Mouse (Mus musculus): Measurements from ENCODE around the gene Maml2. TPM values are rescaled to one million over a fixed set of nuclear protein-coding genes. Genes with fewer than 3 reads are reported as not detected.

The Maml2 gene
- polyA plus RNA-seq, 1 experiment: 1.5 TPM

DNA sequence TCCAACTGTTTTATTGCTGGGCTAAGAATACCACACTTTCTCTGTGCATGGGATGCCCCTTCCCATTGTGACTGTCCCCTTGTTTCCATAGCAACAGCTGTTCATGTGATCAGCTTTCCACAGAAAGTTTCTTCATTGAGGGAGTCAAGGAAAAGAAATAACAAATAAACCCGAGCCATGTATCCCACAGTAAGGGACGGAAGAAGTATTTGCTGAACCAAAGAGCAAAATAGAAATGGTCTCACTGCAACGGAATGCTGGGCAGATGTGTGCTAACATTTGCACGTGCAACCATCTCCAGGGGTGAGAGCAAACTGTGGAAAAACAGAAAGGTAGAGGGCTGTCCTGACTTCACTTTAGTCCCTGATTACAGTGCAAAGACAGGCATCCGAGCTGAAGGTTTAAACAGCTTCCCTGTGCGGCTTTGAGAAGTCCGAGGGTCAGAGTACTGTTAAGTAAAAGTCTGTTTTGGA is 156.9 kb downstream of the Maml2 start:
- TF ChIP-seq MYOD1 (IDR thresholded peaks at IDR 0.05; ENCODE audit: control insufficient read depth, insufficient read length, low read depth) (no peak), CTCF (IDR thresholded peaks at IDR 0.05; ENCODE audit: control insufficient read depth, insufficient read depth, insufficient read length) (no peak), FOSL1 (IDR thresholded peaks at IDR 0.05; ENCODE audit: insufficient read depth, low read length, poor library complexity, severe bottlenecking) (no peak), MAX (IDR thresholded peaks at IDR 0.05) (no peak), USF1 (IDR thresholded peaks at IDR 0.05; ENCODE audit: low read depth) (no peak), MYOG (IDR thresholded peaks at IDR 0.05; ENCODE audit: control insufficient read depth, extremely low read depth, insufficient read length) (no peak), CEBPB (IDR thresholded peaks at IDR 0.05; ENCODE audit: low read depth) (no peak)
- H3ac ChIP-seq (ENCODE audit: control insufficient read depth, insufficient read length, low read depth): no peak overlapping the region
- H3K27me3 ChIP-seq (ENCODE audit: control insufficient read depth, insufficient read depth, insufficient read length): no peaks in the 10 kb centered on the region
- no peaks in the 10 kb centered on the region for H3K79me3 ChIP-seq (ENCODE audit: low read depth)
- H3K36me3 ChIP-seq (ENCODE audit: control insufficient read depth, insufficient read depth): no peaks in the 10 kb centered on the region
- H3K4me3 ChIP-seq (ENCODE audit: insufficient read depth, poor library complexity, severe bottlenecking): no peak overlapping the region
- H3K79me2 ChIP-seq (ENCODE audit: control insufficient read depth, insufficient read depth): no peaks in the 10 kb centered on the region

DNA sequence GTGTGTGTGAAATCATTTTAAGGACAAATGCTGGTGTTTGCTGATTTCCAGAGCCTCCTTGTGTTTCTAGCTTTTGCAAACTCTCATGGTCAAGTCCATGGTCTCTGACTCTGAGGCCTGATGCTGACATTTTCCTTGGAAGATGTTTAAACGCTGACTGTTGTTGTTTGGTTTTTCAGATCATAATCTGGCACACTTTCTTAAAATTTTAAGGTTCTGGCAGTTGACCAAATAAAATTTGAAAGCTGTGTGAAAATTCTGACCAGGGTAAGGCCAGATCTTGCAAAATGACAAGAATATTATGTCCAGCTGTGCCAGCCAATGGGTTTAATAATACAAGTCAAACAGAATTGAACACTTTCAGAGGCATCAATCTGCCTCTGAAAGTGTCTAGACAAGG is 157.5 kb downstream of the Maml2 start:
- TF ChIP-seq CEBPB (IDR thresholded peaks at IDR 0.05; ENCODE audit: low read depth): no peak
- TF ChIP-seq MYOG (IDR thresholded peaks at IDR 0.05; ENCODE audit: control insufficient read depth, extremely low read depth, insufficient read length): no peak
- no peak for TF ChIP-seq FOSL1 (IDR thresholded peaks at IDR 0.05; ENCODE audit: insufficient read depth, low read length, poor library complexity, severe bottlenecking)
- TF ChIP-seq MAX (IDR thresholded peaks at IDR 0.05): no peak
- Histone ChIP-seq H3ac (ENCODE audit: control insufficient read depth, insufficient read length, low read depth) (no peak overlapping the region), H3K27me3 (ENCODE audit: control insufficient read depth, insufficient read depth, insufficient read length) (no peaks in the 10 kb centered on the region), H3K4me3 (ENCODE audit: insufficient read depth, poor library complexity, severe bottlenecking) (no peak overlapping the region), H3K36me3 (ENCODE audit: control insufficient read depth, insufficient read depth) (no peaks in the 10 kb centered on the region), H3K79me2 (ENCODE audit: control insufficient read depth, insufficient read depth) (no peaks in the 10 kb centered on the region), H3K79me3 (ENCODE audit: low read depth) (no peaks in the 10 kb centered on the region)

GRCm38 (mm10) chr9:13457774-13458173 is 160.0 kb downstream of the Maml2 start:
- Histone ChIP-seq H3K27me3 (ENCODE audit: control insufficient read depth, insufficient read depth, insufficient read length) (no peaks in the 10 kb centered on the region), H3K79me2 (ENCODE audit: control insufficient read depth, insufficient read depth) (no peaks in the 10 kb centered on the region), H3K36me3 (ENCODE audit: control insufficient read depth, insufficient read depth) (no peaks in the 10 kb centered on the region), H3K4me3 (ENCODE audit: insufficient read depth, poor library complexity, severe bottlenecking) (no peak overlapping the region), H3ac (ENCODE audit: control insufficient read depth, insufficient read length, low read depth) (no peak overlapping the region), H3K79me3 (ENCODE audit: low read depth) (no peaks in the 10 kb centered on the region)
- TF ChIP-seq MYOD1 (IDR thresholded peaks at IDR 0.05; ENCODE audit: control insufficient read depth, insufficient read length, low read depth) (no peak), MYOG (IDR thresholded peaks at IDR 0.05; ENCODE audit: control insufficient read depth, extremely low read depth, insufficient read length) (no peak), CTCF (IDR thresholded peaks at IDR 0.05; ENCODE audit: control insufficient read depth, insufficient read depth, insufficient read length) (no peak), FOSL1 (IDR thresholded peaks at IDR 0.05; ENCODE audit: insufficient read depth, low read length, poor library complexity, severe bottlenecking) (no peak)

DNA sequence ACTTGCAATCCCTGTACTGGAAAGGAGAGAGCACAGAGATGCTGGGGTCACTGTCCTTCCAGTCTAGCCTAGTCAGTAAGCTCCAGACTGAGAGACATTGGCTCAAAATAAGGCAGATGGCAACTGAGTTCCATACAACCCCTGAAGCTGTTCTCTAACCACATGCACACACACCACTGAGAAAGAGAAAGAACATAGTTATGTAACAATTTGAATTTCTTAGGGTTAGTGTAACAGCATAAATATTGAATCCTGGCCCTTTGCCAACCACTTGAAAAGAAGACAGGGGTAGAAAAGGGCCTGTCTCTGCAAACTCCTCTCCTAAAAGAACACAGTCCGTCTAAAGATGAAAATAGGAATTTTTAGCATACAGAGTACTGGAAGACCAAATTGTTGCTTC is 161.6 kb downstream of the Maml2 start:
- no peak overlapping the region for H3K4me3 ChIP-seq (ENCODE audit: insufficient read depth, poor library complexity, severe bottlenecking)
- H3ac ChIP-seq (ENCODE audit: control insufficient read depth, insufficient read length, low read depth): no peak overlapping the region
- no peaks in the 10 kb centered on the region for H3K36me3 ChIP-seq (ENCODE audit: control insufficient read depth, insufficient read depth)
- no peaks in the 10 kb centered on the region for H3K79me3 ChIP-seq (ENCODE audit: low read depth)
- no peak for TF ChIP-seq MYOD1 (IDR thresholded peaks at IDR 0.05; ENCODE audit: control insufficient read depth, insufficient read length, low read depth)
- no peaks in the 10 kb centered on the region for H3K27me3 ChIP-seq (ENCODE audit: control insufficient read depth, insufficient read depth, insufficient read length)
- H3K79me2 ChIP-seq (ENCODE audit: control insufficient read depth, insufficient read depth): no peaks in the 10 kb centered on the region

DNA sequence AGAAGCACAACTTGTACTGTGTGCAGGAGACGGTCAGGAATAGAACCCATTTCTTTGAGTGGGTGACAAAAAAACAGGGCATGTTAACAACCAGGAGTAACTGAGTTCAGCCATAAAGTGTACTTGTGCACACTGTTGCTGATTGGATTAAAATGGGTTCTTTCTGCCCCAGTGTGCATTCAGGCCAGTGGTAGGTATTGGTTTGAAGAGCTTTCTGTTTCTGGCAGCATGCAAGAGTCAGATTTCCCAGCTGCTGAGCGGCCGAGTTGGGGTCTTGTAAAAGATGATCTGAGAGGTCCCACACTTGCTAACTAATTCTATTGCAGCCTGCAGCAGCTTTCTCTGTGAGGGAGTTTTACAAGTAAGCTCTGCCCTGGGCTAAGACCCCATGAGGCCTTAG is 162.3 kb downstream of the Maml2 start:
- Histone ChIP-seq H3K36me3 (ENCODE audit: control insufficient read depth, insufficient read depth) (no peaks in the 10 kb centered on the region), H3ac (ENCODE audit: control insufficient read depth, insufficient read length, low read depth) (no peak overlapping the region), H3K4me3 (ENCODE audit: insufficient read depth, poor library complexity, severe bottlenecking) (no peak overlapping the region), H3K79me3 (ENCODE audit: low read depth) (no peaks in the 10 kb centered on the region), H3K27me3 (ENCODE audit: control insufficient read depth, insufficient read depth, insufficient read length) (no peaks in the 10 kb centered on the region), H3K79me2 (ENCODE audit: control insufficient read depth, insufficient read depth) (no peaks in the 10 kb centered on the region)
- no peak for TF ChIP-seq CTCF (IDR thresholded peaks at IDR 0.05; ENCODE audit: control insufficient read depth, insufficient read depth, insufficient read length)
- TF ChIP-seq MYOD1 (IDR thresholded peaks at IDR 0.05; ENCODE audit: control insufficient read depth, insufficient read length, low read depth): no peak
- no peak for TF ChIP-seq CEBPB (IDR thresholded peaks at IDR 0.05; ENCODE audit: low read depth)
- TF ChIP-seq MAX (IDR thresholded peaks at IDR 0.05): no peak
- TF ChIP-seq USF1 (IDR thresholded peaks at IDR 0.05; ENCODE audit: low read depth): no peak
- TF ChIP-seq MYOG (IDR thresholded peaks at IDR 0.05; ENCODE audit: control insufficient read depth, extremely low read depth, insufficient read length): no peak
- no peak for TF ChIP-seq FOSL1 (IDR thresholded peaks at IDR 0.05; ENCODE audit: insufficient read depth, low read length, poor library complexity, severe bottlenecking)

DNA sequence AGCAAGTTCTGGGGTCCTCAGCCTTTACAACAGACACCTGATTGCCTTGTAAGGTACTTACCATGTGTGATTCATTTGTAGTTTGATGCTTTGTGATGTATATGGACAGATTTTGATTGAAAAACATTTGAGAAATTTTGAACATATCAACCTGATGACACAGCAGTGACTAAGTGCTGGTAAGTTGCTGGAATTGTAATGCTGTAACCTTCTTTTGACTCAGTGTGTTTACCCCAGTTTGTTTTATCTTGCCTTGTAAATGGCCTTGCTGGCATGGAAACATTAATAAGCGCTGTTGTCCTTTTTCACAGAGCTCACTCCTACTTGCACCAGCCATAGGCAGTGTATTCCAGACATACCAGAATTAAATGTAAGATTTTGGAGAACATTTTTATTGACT is 163.2 kb downstream of the Maml2 start:
- no peaks in the 10 kb centered on the region for H3K79me2 ChIP-seq (ENCODE audit: control insufficient read depth, insufficient read depth)
- no peak for TF ChIP-seq MYOD1 (IDR thresholded peaks at IDR 0.05; ENCODE audit: control insufficient read depth, insufficient read length, low read depth)
- TF ChIP-seq FOSL1 (IDR thresholded peaks at IDR 0.05; ENCODE audit: insufficient read depth, low read length, poor library complexity, severe bottlenecking): no peak
- H3ac ChIP-seq (ENCODE audit: control insufficient read depth, insufficient read length, low read depth): no peak overlapping the region
- H3K36me3 ChIP-seq (ENCODE audit: control insufficient read depth, insufficient read depth): no peaks in the 10 kb centered on the region
- H3K27me3 ChIP-seq (ENCODE audit: control insufficient read depth, insufficient read depth, insufficient read length): no peaks in the 10 kb centered on the region
- H3K4me3 ChIP-seq (ENCODE audit: insufficient read depth, poor library complexity, severe bottlenecking): no peak overlapping the region
- H3K79me3 ChIP-seq (ENCODE audit: low read depth): no peaks in the 10 kb centered on the region

Measured in C2C12 (cell line).